Mouse (Mus musculus): ENCODE data around the gene Ctse.

Ctse gene

GRCm38 (mm10) chr1:131702094-131702766, 64.1 kb downstream of the Ctse start:
- DNase-seq, result peak; percentile 58 to 59

- DNase-seq, result no peak
Observed at GRCm38 (mm10) chr1:131703482-131703881, 65.4 kb downstream of the Ctse start.

- DNase-seq, result peak; percentile 67 to 71
Observed at GRCm38 (mm10) chr1:131708338-131708737, 70.2 kb downstream of the Ctse start.

- DNase-seq, result no peak
Observed at GRCm38 (mm10) chr1:131711518-131711917, 73.4 kb downstream of the Ctse start.

GRCm38 (mm10) chr1:131712386-131712785, 74.3 kb downstream of the Ctse start:
- DNase-seq, result peak; percentile 79 to 84

GRCm38 (mm10) chr1:131714388-131715337, 76.6 kb downstream of the Ctse start:
- no peak for DNase-seq

GRCm38 (mm10) chr1:131718952-131719694, 81.0 kb downstream of the Ctse start:
- no peak for DNase-seq

- DNase-seq, result no peak
Observed at GRCm38 (mm10) chr1:131721989-131722388, 83.9 kb downstream of the Ctse start.

GRCm38 (mm10) chr1:131723549-131723948, 85.4 kb downstream of the Ctse start:
- no peak for DNase-seq
